Mouse (Mus musculus): Measurements from ENCODE around the gene Gdpd2. TPM values are rescaled to one million over a fixed set of nuclear protein-coding genes. Genes with fewer than 3 reads are reported as not detected.

The Gdpd2 gene
- total RNA-seq (2021), result 10 to 100 TPM; 13.0 to 14.4 TPM

DNA sequence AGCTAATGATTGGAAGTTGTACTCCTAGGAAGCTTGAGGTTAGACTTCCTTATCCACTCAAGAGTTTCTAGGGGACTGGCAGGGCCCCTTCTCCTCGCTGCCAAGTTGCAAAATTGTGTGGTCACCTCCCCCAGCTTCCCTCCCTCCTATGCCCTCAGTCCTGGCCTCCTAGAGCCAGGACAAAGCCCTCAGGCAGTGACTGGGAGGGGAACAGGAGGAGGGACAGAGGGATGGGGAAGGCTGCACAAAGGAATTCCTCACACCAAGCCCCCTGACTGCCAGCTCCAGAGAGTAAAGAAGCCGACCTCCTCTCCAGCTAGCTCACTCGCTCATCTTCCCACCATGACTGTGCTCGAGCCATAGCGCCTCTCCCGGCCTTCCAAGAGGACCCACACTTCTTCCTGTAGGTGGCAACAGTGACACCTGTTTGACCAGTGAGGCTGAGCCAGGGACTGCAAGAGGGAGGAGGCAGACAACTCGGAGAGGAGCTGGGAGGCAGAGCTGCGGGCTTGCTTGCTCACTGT lies at the start of gene Gdpd2:
Gene Gdpd2 (plus strand): TSS at position 209 of the 524 bp plus-strand sequence.
- DNase-seq (ENCODE audit: extremely low spot score in 1 of 2, low spot score in 1 of 2), result no peak

DNA sequence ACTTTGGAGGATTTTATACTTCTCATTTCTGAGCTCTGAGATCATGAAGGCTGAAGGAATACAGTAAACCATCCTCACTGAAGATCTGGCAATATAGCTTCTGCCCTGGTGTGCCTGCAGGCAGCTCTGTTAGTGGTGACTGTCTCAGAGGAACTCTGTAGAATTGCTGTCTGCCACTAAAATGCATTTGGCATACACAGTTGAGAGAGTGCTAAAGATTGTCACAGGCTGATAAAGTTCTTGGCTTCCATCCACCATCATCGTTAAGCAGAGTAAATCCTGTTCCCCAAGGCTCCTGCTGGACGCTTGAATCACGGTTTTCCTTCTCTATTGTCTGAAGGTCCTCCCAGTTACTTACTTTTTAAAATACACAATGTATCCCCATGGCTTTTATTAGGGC lies 43.1 kb upstream of the Gdpd2 start:
- no peak for DNase-seq (ENCODE audit: extremely low spot score in 1 of 2, low spot score in 1 of 2)

DNA sequence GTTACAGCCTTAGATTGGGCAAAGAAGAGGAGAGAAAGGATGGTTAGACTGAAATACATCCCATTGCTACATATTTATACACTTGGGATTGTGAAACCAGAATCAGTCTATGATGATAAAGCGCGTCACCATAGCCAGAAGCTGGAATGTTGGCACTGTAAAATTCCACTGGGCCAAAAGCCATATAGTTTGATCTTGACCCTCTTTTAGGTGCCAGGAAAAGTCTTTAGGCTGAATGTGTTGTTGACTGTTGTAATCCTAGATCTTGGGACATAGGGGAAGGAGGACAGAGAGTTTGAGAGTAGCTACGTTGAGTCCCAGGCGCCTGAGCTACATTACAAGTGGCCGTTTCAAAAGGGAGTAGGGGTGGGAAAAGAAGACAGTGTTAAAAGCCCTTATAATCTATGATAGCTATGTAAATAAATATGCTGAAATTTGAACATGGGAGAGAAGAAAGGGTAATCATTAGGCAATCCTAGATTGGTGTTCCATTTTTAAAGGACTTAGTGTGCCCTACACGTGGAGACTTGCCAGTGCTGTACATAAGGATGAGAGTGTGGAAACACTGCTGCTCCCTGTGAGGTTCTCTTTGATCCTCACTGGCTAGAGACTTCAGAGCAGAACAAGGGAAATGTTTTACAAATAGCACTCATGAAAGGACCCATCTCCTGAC lies 42.2 kb upstream of the Gdpd2 start:
- no peak for DNase-seq (ENCODE audit: extremely low spot score in 1 of 2, low spot score in 1 of 2)

DNA sequence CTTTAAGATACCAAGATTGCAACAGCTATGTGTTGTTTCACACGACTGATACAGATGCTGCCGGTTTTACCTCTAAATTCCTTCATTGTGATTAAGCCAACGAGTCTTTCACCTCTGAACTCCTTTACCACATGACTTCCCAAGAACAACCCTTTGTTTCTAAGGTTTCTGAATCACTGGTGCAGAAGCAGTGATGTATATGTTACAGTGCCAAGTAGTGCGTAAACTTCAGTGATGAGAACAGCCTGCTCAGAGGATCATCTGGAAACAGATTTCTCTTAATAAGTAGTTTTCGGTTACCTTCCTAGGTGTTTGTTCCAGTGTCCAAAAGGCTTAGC lies 41.7 kb upstream of the Gdpd2 start:
- no peak for DNase-seq (ENCODE audit: extremely low spot score in 1 of 2, low spot score in 1 of 2)

DNA sequence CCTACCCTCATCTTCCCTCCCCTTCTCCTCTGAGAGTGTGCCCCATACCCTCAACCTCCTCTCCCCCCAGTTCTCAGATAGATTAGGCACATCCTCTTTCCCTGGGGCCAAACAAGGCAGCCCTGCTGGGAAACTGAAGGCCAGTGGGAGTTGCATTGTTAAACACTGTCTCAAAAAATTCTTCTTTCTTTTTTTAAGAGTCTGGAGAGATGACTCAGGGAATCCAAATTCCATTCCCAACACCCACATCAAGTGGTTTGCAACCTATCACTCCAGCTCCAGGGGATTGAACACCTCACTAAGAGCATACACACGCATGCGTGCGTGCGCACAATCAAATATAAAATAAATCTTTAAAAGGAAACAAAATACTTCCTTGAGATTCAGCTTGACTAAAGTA lies 32.9 kb upstream of the Gdpd2 start:
- no peak for DNase-seq (ENCODE audit: extremely low spot score in 1 of 2, low spot score in 1 of 2)

DNA sequence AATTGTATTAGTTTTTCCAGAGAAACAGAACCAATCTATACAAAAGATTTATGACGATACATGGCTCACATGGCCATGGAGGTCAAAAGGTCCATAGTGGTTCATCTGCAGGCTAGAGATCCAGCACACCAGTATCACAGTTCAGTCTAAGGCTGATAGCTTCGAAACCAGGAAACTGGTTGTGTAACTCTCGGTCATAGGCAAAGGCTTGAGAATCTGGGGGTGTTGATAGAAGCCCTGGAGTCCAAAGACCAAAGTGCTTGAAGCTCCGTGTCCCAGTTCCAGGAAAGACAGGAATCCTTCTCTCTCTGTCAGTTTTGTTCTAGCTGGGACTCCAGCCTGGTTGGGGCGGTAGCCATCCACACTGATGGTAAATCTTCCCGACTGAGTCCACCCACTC lies 21.6 kb upstream of the Gdpd2 start:
- DNase-seq (ENCODE audit: extremely low spot score in 1 of 2, low spot score in 1 of 2), result no peak

DNA sequence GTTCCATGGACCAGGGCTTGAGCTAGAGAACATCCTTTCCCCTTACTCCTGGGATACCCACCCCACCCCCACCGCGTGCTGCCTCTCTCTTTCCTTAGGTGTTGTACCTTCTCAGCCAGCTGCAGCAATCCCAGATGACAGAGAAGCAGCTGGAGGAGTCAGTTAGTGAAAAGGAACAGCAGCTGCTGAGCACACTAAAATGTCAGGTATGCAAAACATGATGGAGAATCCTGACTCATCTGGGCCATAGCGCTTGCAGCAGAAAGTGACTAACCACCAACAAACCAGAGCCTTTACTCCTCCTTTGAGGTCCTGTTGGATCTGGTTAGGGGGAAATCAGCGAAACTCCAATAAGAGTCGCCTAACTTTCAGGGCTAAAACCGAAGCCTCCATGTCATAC lies 13.5 kb upstream of the Gdpd2 start:
- no peak for DNase-seq (ENCODE audit: extremely low spot score in 1 of 2, low spot score in 1 of 2)

DNA sequence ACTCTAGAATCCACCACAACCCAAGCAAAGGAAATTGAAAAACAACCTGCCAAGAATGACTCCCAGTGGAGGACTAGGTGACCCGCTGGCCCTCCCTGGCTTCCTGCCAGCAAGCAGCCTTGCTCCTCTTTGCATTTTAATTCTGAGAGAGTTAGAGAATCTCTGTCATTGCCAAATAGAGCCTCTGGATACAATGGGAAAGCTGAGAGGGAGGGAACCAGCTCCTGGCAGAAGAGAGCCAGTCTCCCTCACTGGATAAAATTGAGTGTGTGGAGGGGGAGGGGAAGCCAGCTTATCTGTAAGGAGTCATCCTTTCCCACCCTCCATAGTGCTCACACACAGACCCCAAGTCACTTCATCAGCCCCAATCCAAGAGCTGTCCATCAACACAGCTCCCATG lies 726 bp upstream of the Gdpd2 start:
- DNase-seq (ENCODE audit: extremely low spot score in 1 of 2, low spot score in 1 of 2), result no peak

DNA sequence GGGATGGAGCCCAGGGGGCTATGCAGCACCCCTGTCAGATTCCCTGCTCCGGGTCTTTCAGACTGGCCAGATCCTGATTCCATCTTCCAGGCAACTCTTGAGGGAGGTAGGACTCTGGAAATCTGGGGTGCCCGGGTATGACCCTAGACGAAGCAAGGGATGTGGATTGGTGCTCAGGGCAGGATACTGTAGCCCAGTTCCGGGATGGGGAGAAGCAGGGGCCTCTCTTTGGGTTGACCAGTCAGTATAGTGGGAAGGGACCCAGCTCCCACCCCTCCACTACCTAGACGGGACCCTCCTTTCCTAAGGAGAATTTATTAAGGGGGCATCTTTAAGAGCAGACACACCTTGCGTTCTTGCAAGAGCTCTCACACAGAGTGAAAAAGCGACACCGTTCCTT lies 593 bp downstream of the Gdpd2 start:
- no peak for DNase-seq (ENCODE audit: extremely low spot score in 1 of 2, low spot score in 1 of 2)

DNA sequence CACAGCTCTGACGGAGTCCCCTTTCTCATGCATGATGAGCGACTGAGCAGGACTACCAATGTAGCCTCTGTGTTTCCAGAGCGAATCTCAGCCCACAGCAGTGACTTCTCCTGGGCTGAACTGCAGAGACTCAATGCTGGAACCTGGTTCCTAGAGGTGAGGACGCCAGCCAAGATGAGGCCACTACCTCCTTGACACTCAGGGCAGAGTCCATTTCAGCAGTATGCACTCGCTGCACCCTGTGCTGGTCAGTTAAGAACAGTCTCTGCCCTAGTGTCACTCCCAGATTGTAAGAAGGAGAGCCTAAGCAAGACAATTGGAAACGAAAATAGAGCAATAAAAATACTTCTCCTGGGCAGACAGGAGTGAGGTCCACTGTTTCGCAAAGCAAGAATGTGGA lies 4.7 kb downstream of the Gdpd2 start:
- no peak for DNase-seq (ENCODE audit: extremely low spot score in 1 of 2, low spot score in 1 of 2)

DNA sequence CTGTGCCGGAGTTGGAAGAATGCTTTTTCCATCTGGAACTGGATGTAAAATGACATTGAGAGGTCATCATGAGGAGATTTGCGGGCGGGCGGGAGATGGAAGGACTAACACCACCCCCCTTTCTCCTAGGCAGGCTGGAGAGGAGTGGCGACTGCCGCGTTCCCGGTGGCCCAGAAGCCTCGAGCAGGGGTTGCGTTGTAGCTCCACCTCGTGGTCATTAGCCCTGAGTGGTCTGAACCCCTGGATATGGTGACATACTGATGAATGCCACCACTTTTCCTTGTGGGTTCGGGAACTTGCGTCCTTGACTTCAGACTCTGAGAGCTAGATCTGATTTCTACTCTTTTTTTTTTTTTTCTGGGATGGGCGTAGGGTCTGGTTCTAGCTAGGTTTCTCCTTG lies 9.2 kb downstream of the Gdpd2 start:
- peak; percentile 37 to 68 for DNase-seq (ENCODE audit: extremely low spot score in 1 of 2, low spot score in 1 of 2)

DNA sequence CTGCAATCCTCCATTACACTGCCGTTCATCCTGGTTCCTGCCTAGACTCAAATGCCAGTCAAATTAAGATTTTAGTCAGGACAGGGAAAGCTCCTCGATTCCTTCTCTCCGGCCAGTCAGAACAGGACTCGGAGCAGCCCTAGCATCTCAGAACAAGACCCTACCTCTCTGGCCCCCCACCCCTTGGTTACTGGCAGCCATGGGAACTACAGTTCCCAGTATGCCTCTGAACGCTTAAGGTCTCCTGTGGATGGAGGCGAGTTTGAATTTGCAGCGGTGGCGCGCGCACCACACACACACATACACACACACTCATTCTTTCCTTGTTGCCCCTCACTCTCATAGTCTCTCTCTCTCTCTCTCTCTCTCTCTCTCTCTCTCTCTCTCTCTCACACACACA lies 9.8 kb downstream of the Gdpd2 start:
- DNase-seq (ENCODE audit: extremely low spot score in 1 of 2, low spot score in 1 of 2), result no peak

DNA sequence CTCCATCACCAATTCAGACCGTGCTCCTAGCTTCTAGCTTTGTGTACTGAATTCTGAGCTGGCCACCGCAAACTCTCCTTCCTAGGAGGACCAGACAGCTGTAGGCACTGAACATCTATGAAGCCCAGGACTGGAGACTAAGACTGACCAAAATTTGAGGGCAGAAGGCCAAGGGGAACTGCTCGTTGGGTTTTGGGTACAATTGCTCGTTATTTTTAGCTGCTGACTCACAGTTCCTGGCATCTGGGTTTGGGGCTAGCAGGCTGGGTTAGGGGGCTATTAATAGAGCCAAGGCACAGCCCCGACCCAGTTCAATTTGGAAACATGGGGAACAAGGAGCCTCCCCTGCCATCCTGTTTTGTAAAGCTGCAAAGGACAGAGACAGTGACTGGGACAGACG lies 11.1 kb downstream of the Gdpd2 start:
- no peak for DNase-seq (ENCODE audit: extremely low spot score in 1 of 2, low spot score in 1 of 2)

DNA sequence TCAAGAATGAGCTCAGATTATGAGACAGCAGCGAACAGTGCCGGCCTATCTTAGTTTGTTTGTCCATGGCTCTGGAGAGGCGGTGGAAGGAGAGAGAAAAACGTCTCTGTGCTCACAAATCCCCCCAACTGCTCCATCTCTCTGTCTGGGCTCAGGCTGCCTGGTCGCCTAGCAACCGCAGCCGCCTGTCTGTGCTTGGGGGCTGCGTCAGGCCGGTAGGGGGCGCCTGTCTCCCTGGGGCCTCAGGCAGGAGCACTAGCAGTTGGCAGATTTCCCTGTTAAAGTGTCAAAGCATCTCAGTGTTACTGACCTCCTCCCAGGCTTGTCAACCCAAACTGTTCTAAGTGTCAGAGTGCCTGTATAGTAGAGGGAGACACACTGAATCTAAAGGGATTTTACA lies 12.3 kb downstream of the Gdpd2 start:
- peak; percentile 68 to 82 for DNase-seq (ENCODE audit: extremely low spot score in 1 of 2, low spot score in 1 of 2)

DNA sequence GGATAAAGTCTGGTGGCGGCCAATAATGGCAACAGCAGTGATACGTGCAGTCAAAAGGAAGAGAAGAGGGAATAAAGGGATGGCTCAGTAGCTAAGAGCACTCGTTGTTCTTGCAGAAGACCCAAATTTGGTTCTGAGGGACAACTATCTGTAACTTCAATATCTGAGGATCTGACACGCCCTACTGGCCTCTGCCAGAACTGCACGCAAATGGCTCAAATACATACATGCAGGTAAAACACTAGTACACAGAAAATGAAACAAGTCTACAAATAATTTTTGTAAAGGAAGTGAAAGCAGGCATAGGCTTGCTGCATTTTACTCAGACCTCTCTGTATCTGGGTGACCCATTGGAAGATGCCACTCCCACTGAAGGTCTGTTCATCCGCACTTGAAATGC lies 36.2 kb downstream of the Gdpd2 start:
- DNase-seq (ENCODE audit: extremely low spot score in 1 of 2, low spot score in 1 of 2), result no peak

DNA sequence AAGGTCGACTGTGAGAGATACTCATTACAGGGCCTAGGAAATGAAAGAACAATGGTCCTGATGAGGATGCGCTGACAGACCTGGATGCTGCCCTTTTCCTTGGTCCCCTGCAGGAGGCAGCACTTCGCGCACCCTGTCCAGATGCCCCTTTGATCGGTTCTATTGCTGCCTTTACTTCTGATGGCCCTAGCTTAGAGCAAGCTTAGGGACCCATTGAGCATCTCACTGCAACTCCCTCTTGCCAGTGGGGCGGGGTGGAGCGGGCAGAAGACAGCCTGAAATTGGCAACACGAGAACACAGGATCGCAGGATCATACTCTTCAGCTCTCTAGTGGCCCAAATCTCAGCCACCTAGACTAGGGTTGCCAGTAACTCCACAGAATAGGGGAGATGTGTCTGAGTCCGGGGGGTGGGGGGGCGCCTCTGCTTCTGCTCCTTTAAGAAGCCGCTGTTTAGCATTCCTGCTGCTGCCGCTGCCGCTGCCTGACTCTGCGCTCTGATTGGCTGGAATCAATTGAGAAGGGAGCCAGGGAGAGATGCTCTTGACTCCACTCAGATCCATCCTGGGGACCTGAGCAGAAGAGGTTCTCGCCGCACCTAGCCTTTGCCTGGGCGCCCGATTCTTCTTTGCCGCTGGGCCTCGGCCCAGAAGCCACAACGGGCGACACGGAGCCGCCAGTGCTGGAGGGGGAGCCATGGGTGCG lies 37.7 kb downstream of the Gdpd2 start, which contains the start of gene Dlg3:
Gene Dlg3 (plus strand): TSS at position 542 of the 704 bp plus-strand sequence.
- peak; percentile 51 to 52 for DNase-seq (ENCODE audit: extremely low spot score in 1 of 2, low spot score in 1 of 2)

DNA sequence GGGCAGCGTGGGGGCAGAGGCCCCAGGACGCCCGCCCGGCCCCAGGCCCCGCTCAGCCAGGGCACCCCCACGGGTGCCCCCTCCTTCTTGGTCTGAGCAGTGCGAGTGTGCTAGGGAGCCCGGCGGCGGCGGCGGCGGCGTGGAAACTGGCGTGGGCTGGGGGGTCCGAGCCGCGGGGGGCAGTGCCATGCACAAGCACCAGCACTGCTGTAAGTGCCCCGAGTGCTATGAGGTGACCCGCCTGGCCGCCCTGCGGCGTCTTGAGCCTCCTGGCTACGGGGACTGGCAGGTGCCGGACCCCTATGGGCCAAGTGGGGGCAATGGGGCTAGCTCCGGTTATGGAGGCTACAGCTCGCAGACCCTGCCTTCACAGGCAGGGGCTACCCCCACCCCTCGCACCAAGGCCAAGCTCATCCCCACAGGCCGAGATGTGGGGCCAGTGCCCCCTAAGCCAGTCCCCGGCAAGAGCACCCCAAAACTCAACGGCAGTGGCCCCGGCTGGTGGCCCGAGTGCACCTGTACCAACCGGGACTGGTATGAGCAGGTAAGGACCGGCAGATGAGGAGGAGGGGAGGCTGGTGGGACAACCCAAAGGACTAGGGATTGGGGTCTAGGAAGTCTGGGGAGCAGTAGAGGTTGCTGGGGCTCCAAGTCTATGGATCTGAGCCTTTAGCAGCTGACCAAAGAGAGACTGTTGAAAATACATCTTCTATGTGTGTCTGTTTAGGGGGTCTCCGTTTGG lies 38.4 kb downstream of the Gdpd2 start:
- DNase-seq (ENCODE audit: extremely low spot score in 1 of 2, low spot score in 1 of 2), result peak in 1 of 2 experiments; percentile 25

DNA sequence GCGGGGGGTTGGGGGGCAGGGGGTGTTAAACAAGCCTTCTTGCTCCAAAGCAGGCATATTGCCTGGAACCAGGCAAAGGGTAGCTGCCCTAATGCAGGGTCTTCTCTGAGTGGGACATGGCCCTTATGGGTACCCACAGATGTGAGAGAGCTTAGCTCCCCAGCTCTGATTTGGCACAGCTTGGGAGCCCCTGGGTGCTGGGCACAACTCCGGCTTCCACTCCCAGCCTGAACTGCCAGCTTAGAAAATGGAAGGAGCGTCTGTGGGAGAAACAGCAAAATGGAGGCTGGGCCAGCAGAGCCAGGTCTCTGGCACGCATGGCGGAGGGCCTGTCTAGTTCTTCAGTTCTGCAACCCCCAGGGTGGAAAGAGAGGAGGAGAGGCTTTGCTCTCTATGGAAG lies 39.6 kb downstream of the Gdpd2 start:
- no peak for DNase-seq (ENCODE audit: extremely low spot score in 1 of 2, low spot score in 1 of 2)

DNA sequence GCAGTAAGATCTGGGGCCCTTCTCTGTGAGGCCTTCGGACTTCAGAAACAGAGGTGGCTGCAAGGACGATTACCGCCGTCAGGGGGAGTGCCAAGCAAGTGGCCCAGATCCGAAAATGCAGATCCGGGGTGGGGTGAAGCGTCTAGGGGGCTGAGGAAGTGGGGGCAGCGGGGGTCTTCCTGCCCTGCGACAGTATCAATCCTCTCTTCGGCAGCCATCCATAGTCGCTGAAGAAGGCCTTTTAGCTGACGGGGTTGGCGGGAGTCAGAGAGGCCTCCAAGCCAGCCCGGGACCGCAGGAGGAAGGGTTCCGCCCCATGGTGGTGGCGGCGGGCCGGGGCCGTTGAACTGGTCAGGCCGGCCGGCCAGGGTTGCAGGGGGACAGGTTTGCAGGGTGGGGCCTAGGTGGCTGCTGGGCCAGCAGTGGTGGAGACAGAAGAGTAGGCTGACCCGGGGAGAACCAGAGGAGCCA lies 44.7 kb downstream of the Gdpd2 start:
- peak in 1 of 2 experiments; percentile 45 for DNase-seq (ENCODE audit: extremely low spot score in 1 of 2, low spot score in 1 of 2)

DNA sequence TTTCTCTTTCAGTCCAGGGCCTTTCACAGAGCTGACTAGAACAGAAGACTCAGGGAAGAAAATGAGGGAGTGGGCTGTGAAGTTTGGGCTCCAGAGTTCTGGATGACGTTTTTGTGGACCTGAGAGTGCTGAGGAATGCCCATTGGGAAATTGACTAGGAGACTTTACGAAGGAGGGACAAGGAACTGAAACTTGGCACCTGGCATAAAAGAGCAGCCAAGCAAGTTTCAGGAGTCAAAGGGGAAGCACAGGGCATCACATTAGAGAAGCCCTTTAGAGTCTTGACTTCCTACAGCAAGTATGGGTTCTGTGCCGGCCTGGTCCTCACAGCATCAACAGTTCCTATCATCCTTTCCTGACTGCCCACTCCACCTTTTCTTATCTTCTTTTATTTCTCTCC lies 45.7 kb downstream of the Gdpd2 start:
- DNase-seq (ENCODE audit: extremely low spot score in 1 of 2, low spot score in 1 of 2), result no peak

DNA sequence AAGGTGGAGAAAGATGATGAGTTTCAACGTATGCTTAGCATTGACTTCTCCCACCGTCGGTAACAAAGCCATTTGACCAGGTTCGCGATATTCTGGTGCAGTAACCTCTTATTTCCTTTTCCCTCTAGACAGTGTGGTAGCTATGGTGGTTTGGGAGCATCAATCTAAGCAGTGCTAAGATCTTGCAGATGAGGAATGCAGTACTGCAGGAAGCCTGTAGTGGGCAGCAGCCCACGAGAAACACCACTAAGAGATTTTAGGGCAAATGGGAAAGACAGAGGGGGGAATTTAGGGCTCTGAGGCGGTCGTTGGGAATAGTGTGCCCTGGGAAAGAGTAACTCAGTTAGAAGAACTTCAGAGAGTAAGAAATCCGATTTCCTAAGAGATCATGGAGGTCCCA lies 46.8 kb downstream of the Gdpd2 start:
- DNase-seq (ENCODE audit: extremely low spot score in 1 of 2, low spot score in 1 of 2), result peak in 1 of 2 experiments; percentile 64
